Mouse (Mus musculus) embryonic facial prominence, embryonic 11.5 days (tissue): ENCODE measurements at regions not wholly inside any gene's neighbourhood (a gene's known extent, or its start where the extent isn't known, plus 50 kb on each side); places are given as distances from the start of the nearest gene placed in this dataset.
A peak's percentile ranks its signal among the peaks of the same experiment; 100 is the strongest.

ENCODE experiments used
- ATAC-seq: fragments of 200-750 bp; cut with Nextera tagmentation; replicated peaks from 2 replicates; pipeline ENCODE4 v1.8.0; 2017; ENCODE audit warnings: low read depth; ENCODE audit not compliant: insufficient number of reproducible peaks, low FRiP score, low TSS enrichment
- DNase-seq: peaks from one replicate; pipeline ENCODE4 v3.0.0-alpha.2; 2015; ENCODE audit warnings: low spot score
- H3K27ac ChIP-seq: fragments of 300-500 bp; sonication (generic); replicated peaks from 2 replicates; pipeline ENCODE4 v1.5.1; 2014; ENCODE audit warnings: mild to moderate bottlenecking, low read depth, low read length, control low read depth
- H3K27me3 ChIP-seq: fragments of 300-500 bp; sonication (generic); 2 replicates; pipeline ENCODE4 v1.6.1; 2014; ENCODE audit warnings: mild to moderate bottlenecking, low read length, moderate library complexity, mixed read lengths; ENCODE audit not compliant: control insufficient read depth, insufficient read depth
- H3K36me3 ChIP-seq: fragments of 300-500 bp; sonication (generic); replicated peaks from 2 replicates; pipeline ENCODE4 v1.6.1; 2014; ENCODE audit warnings: low read depth, mild to moderate bottlenecking, low read length, moderate library complexity, mixed read lengths; ENCODE audit not compliant: control insufficient read depth, insufficient read depth
- H3K4me1 ChIP-seq: fragments of 300-500 bp; sonication (generic); 2 replicates; pipeline ENCODE4 v1.6.1; 2014; ENCODE audit warnings: low read length, mixed read lengths; ENCODE audit not compliant: control insufficient read depth, insufficient read depth
- H3K4me2 ChIP-seq: fragments of 300-500 bp; sonication (generic); 2 replicates; pipeline ENCODE4 v1.6.1; 2014; ENCODE audit warnings: low read depth, mild to moderate bottlenecking, control low read depth, low read length, moderate library complexity
- H3K4me3 ChIP-seq: fragments of 300-500 bp; sonication (generic); 2 replicates; pipeline ENCODE4 v1.5.1; 2014; ENCODE audit warnings: low read depth, low read length, control low read depth
- H3K9ac ChIP-seq: fragments of 300-500 bp; sonication (generic); replicated peaks from 2 replicates; pipeline ENCODE4 v1.6.1; 2014; ENCODE audit warnings: mild to moderate bottlenecking, control low read depth, low read length
- H3K9me3 ChIP-seq: fragments of 300-500 bp; sonication (generic); replicated peaks from 2 replicates; pipeline ENCODE4 v1.6.1; 2016; ENCODE audit warnings: mild to moderate bottlenecking, low read length, inconsistent platforms, mixed read lengths; ENCODE audit not compliant: control insufficient read depth
- WGBS: fragments of 180-500 bp; shearing (Covaris S2); extraction: QIAGEN DNeasy Blood & Tissue Kit; methylation state at CpG from one replicate; pipeline ENCODE4 v1.1.7; 2014; 5-methylcytosine and 5-hydroxymethylcytosine counted together

GRCm38 (mm10) chr6:120585118-120585940 is 54.2 kb upstream of the Hdhd5 start:
- peak; percentile 15 for DNase-seq
- 35% methylated on average over 9 of the region's 9 CpGs for WGBS
- Histone ChIP-seq H3K4me3 (no peak overlapping the region), H3K27ac (no peak overlapping the region), H3K4me1 (no peaks in the 10 kb centered on the region), H3K36me3 (no peaks in the 10 kb centered on the region), H3K9me3 (no peaks in the 10 kb centered on the region), H3K9ac (peak overlapping the region; percentile 7), H3K4me2 (no peak overlapping the region), H3K27me3 (no peaks in the 10 kb centered on the region)
- 0 out of 2 replicates have a peak, but pooled peaks have one; percentile 50 for ATAC-seq

- Histone ChIP-seq H3K36me3 (no peaks in the 10 kb centered on the region), H3K4me1 (0 out of 2 replicates have a peak, but pooled peaks cover 6% of the 10 kb centered on the region), H3K9me3 (no peaks in the 10 kb centered on the region), H3K27ac (no peak overlapping the region), H3K27me3 (0 out of 2 replicates have a peak, but pooled peaks cover 3% of the 10 kb centered on the region), H3K4me2 (no peak overlapping the region), H3K4me3 (no peak overlapping the region), H3K9ac (no peak overlapping the region)
- 93% methylated on average over 2 of the region's 2 CpGs for whole genome bisulfite sequencing
- DNase-seq (no peak), ATAC-seq (no peak)
Observed at GRCm38 (mm10) chr6:120581748-120582147, 50.6 kb upstream of the Hdhd5 start.
